Mouse (Mus musculus) limb, embryonic 14.5 days (tissue): ENCODE measurements around the gene Bag5. TPM values are rescaled to one million over a fixed set of nuclear protein-coding genes. Genes with fewer than 3 reads are reported as not detected.

Source experiments
- ATAC-seq: fragments of 200-750 bp; cut with Nextera tagmentation; 2 replicates; pipeline ENCODE4 v1.8.0; 2017; ENCODE audit warnings: low read depth, moderate number of reproducible peaks, moderate TSS enrichment; ENCODE audit not compliant: low FRiP score
- DNase-seq: peaks from one replicate; pipeline ENCODE4 v3.0.0-alpha.2; 2015; ENCODE audit warnings: low spot score
- H3K27ac ChIP-seq: fragments of 300-500 bp; sonication (generic); replicated peaks from 2 replicates; pipeline ENCODE4 v1.5.1; 2014; ENCODE audit warnings: low read depth, mild to moderate bottlenecking, low read length, moderate library complexity, mixed read lengths
- H3K27me3 ChIP-seq: fragments of 300-500 bp; sonication (generic); 2 replicates; pipeline ENCODE4 v1.6.1; 2014; ENCODE audit warnings: low read length, mixed read lengths; ENCODE audit not compliant: control insufficient read depth, insufficient read depth
- H3K36me3 ChIP-seq: fragments of 300-500 bp; sonication (generic); 2 replicates; pipeline ENCODE4 v1.6.1; 2014; ENCODE audit warnings: mild to moderate bottlenecking, low read length, moderate library complexity, mixed read lengths; ENCODE audit not compliant: control insufficient read depth, insufficient read depth
- H3K4me1 ChIP-seq: fragments of 300-500 bp; sonication (generic); 2 replicates; pipeline ENCODE4 v1.6.1; 2014; ENCODE audit warnings: antibody characterized with exemption, low read length, mixed read lengths; ENCODE audit not compliant: control insufficient read depth, insufficient read depth
- H3K4me2 ChIP-seq: fragments of 300-500 bp; sonication (generic); replicated peaks from 2 replicates; pipeline ENCODE4 v1.6.1; 2014; ENCODE audit warnings: low read depth, mild to moderate bottlenecking, low read length, moderate library complexity; ENCODE audit not compliant: severe bottlenecking
- H3K4me3 ChIP-seq: fragments of 300-500 bp; sonication (generic); replicated peaks from 2 replicates; pipeline ENCODE4 v1.5.1; 2014; ENCODE audit warnings: low read length
- H3K9ac ChIP-seq: fragments of 300-500 bp; sonication (generic); 2 replicates; pipeline ENCODE4 v1.6.1; 2014; ENCODE audit warnings: mild to moderate bottlenecking, low read depth, low read length, moderate library complexity; ENCODE audit not compliant: severe bottlenecking
- H3K9me3 ChIP-seq: fragments of 300-500 bp; sonication (generic); 2 replicates; pipeline ENCODE4 v1.6.1; 2016; ENCODE audit warnings: low read length; ENCODE audit not compliant: control insufficient read depth
- POLR2A ChIP-seq: fragments of 200-500 bp; IDR thresholded peaks from 2 replicates; pipeline ENCODE4 v1.8.0; 2012; ENCODE audit warnings: inconsistent platforms, mild to moderate bottlenecking, moderate library complexity, borderline replicate concordance; ENCODE audit not compliant: insufficient read depth, insufficient read length; ENCODE audit errors: extremely low read depth
- WGBS: fragments of 180-500 bp; shearing (Covaris S2); extraction: QIAGEN DNeasy Blood & Tissue Kit; methylation state at CpG from one replicate; pipeline ENCODE4 v1.1.7; 2014; 5-methylcytosine and 5-hydroxymethylcytosine counted together
- polyA plus RNA-seq, 2 experiments: library from polyadenylated mRNA; depleted of rRNA in 1 of 2; stranded (reverse) in 1 of 2; unstranded in 1 of 2; fragments of >200 nt; fragmentation: Nextera tagmentation in 1 of 2; extraction: Ambion mirVana in 1 of 2; gene quantifications; 2 replicates each; pipeline versions ENCODE4 v1.2.1 to v1.2.3; 2012 to 2014

Gene Bag5
- polyA plus RNA-seq, 2 experiments, result 37.2 to 61.2 TPM

DNA sequence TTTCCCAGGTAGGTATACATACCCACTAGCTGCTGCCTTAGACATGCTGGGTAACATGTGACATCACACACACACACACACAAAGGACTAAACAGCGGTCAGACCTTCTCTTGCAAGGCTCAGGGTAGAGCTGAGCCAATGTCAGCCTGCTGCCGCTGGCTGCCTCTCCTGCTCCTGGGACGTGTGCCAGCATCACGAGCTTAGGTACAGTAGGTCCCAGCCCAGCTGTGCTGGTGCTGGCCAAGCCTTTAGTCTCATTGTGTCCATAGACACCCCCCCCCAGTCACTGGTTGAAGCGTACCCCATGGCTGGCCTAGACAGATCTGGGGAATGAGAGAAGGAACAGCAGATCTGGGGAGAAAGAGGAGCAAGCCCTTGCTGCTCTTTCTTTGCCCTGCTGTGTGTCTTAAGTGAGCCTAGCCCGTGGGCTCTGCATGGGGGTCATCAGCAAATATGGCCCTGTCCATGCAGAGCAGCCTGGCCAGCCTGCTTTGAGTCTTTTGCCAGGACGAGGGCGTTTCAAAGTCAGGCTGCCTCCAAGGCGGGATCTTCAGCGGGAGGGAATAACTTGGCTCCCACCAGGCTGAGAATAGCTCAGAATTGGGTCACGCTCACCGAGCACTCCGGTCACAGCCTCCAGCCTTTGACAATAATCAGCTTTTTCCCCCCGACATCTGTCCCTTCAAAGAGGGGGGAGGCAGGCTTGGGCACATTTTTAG, 25.5 kb downstream of the Bag5 start:
- Histone ChIP-seq H3K9ac (0 out of 2 replicates have a peak overlapping the region, but pooled peaks have one; percentile 31), H3K4me2 (no peak overlapping the region), H3K27ac (0 out of 2 replicates have a peak overlapping the region, but pooled peaks have one; percentile 8)

DNA sequence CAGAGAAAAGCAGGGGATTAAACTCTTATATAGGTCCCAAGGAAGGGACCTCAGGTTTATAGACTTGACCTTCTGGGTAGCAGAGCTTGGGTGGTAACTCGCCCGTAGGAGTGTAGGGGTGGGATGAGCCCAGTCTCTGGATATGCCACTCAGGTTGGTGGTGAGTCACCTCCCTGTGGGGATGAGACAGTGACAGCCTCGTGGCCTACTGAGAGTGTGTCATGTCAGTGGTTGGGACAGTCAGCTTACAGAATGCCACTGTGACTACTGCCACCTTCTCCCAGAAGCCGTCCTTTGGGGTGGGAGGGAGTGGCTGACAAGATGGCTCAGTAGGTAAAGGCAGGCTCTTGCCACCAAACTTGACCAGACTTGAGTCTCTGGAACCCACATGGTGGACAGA, 26.7 kb downstream of the Bag5 start:
- no peak for ATAC-seq
- H3K27ac ChIP-seq, result no peak overlapping the region

More for the DNA sequence above, 25.5 kb downstream of the Bag5 start:
- WGBS, result 42% methylated on average over 14 of the region's 14 CpGs
- ATAC-seq, result peak; percentile 19; the same call in 1 of the 2 replicates
- no peak overlapping the region for H3K4me3 ChIP-seq
- H3K4me1 ChIP-seq, result peaks cover 3% of the 10 kb centered on the region; the same call in 1 of the 2 replicates
- peaks cover 7% of the 10 kb centered on the region for H3K36me3 ChIP-seq
- H3K9me3 ChIP-seq, result no peaks in the 10 kb centered on the region
- DNase-seq, result peak; percentile 63
- no peak for TF ChIP-seq POLR2A
- no peaks in the 10 kb centered on the region for H3K27me3 ChIP-seq

DNA sequence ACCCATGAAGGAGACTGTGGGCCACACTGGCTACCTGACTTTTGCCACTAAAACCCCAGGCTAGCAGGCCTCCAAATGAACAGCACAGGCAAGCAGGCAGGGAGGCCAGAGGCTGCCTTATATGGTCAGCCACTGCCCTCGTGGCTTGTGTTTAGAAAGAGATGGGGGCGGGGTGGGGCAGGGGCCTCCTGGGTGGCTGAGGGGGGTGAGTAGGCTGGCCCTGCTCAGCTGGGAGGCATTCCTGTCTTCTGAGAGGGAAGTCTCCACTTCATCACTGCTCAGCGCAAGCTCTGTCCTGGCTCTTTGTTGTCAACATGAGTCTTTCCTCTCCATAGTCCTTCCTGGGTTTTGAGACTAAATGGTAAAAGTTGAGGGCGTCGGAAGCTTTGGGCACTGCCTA, 30.3 kb downstream of the Bag5 start:
- Histone ChIP-seq H3K9me3 (no peaks in the 10 kb centered on the region), H3K27ac (no peak overlapping the region), H3K4me1 (peaks cover 4% of the 10 kb centered on the region; the same call in 1 of the 2 replicates), H3K9ac (no peak overlapping the region), H3K36me3 (peaks cover 25% of the 10 kb centered on the region), H3K27me3 (no peaks in the 10 kb centered on the region), H3K4me3 (no peak overlapping the region), H3K4me2 (no peak overlapping the region)
- ATAC-seq, result no peak
- 75% methylated on average over 5 of the region's 5 CpGs for WGBS
- no peak for DNase-seq
- no peak for TF ChIP-seq POLR2A

More for the DNA sequence above, 26.7 kb downstream of the Bag5 start:
- H3K36me3 ChIP-seq, result peaks cover 16% of the 10 kb centered on the region
- 75% methylated on average over 4 of the region's 4 CpGs for WGBS
- H3K4me3 ChIP-seq, result no peak overlapping the region
- no peaks in the 10 kb centered on the region for H3K9me3 ChIP-seq
- no peak for TF ChIP-seq POLR2A
- DNase-seq, result no peak
- H3K9ac ChIP-seq, result no peak overlapping the region
- no peaks in the 10 kb centered on the region for H3K27me3 ChIP-seq
- peaks cover 2% of the 10 kb centered on the region; the same call in 1 of the 2 replicates for H3K4me1 ChIP-seq
- H3K4me2 ChIP-seq, result no peak overlapping the region

DNA sequence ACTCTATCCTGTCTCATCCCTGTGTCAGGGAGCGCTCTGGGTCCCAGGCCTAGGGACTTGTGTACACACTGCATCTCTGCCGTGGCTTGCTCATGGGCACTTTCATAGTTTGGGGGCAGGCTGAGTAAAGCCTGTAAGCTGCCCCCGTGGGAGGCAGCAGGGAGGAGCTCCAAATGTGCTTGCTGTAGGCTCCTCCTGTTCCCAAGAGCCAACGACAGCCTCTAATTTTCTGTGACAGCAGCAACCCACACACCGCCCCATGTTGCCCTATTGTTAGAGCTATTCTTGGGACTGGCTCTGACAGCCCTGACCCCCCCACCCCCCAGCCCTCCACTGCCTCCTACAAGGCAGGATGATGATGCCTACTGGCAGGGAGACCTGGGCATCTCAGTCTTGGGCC, 31.1 kb downstream of the Bag5 start:
- no peak for DNase-seq
- no peak for TF ChIP-seq POLR2A
- Histone ChIP-seq H3K9ac (no peak overlapping the region), H3K9me3 (no peaks in the 10 kb centered on the region), H3K36me3 (peaks cover 25% of the 10 kb centered on the region), H3K27ac (no peak overlapping the region), H3K27me3 (no peaks in the 10 kb centered on the region), H3K4me2 (no peak overlapping the region), H3K4me3 (no peak overlapping the region), H3K4me1 (peaks cover 10% of the 10 kb centered on the region)
- no peak for ATAC-seq
- WGBS, result 91% methylated on average over 5 of the region's 5 CpGs

DNA sequence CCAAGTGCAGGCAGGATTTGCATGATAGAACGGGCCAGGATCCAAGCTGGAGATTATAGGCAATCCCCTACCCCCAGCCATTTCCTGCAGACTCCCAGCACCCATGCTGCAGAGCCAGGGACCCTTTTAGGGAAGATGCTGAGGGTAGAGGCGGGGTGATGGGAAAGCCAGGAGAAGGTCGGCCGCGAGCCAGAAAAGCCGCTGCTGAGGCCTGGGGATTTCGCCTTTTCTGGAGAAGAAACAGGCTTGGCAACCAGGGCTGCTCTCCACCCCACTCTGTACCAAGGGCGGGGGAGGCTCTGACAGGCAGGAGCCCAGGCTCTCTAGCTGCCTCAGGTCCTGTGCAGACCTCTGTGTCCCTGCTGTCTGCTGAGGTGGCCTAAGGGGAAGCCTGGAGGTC, 31.8 kb downstream of the Bag5 start:
- Histone ChIP-seq H3K4me3 (no peak overlapping the region), H3K9ac (no peak overlapping the region), H3K27ac (no peak overlapping the region), H3K27me3 (no peaks in the 10 kb centered on the region), H3K9me3 (no peaks in the 10 kb centered on the region), H3K4me2 (no peak overlapping the region), H3K36me3 (peaks cover 25% of the 10 kb centered on the region), H3K4me1 (peaks cover 10% of the 10 kb centered on the region)
- DNase-seq, result no peak
- WGBS, result 89% methylated on average over 8 of the region's 8 CpGs
- TF ChIP-seq POLR2A, result no peak
- no peak for ATAC-seq
